Mouse (Mus musculus) 416B (cell line): ENCODE results near the gene Plvap.

Source experiments
- DNase-seq: peaks from one replicate; pipeline ENCODE4 v3.0.0; 2011; ENCODE audit warnings: low read depth

Plvap gene

DNA sequence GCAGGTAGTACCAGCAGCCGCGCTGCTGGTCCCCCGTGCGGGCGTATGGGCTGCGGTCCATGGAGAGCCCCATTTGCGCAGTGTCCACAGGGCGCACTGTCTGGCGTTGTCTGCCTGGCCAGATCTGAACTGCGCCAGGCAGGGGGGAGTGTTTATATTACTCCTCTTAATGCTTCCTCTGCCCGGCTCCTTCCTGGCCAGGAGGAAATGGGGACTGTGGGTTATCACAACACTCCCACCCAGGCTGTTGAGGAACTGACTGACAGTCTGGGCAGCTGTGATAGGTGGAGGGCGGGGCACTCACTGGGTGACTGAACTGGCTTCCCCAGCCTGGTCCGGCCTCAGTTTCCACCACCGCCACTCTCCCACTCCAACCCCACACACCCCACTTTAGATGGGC, at the start of gene Plvap:
TSS of gene Plvap (minus strand) at position 109 of the 400 bp plus-strand sequence.
- peak; percentile 87 for DNase-seq

DNA sequence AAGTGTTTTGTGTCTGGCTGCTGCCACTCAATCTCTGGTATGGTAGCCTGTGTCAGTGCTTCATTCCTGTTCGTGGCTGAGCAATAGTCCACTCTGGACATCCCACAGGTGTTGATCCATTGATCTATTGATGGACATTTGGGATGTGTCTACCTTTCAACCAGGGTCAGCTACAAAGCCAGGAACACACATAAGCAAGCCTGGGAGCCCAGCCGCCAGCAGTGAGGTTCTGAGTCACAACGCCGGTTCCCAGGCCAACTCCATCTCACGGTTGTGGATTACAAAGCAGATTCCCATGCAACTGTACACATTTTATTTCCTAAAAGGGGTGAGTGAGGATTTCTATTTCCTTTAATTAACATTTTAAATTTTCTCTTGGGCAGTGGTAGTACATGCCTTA, 49.2 kb upstream of the Plvap start:
- no peak for DNase-seq

DNA sequence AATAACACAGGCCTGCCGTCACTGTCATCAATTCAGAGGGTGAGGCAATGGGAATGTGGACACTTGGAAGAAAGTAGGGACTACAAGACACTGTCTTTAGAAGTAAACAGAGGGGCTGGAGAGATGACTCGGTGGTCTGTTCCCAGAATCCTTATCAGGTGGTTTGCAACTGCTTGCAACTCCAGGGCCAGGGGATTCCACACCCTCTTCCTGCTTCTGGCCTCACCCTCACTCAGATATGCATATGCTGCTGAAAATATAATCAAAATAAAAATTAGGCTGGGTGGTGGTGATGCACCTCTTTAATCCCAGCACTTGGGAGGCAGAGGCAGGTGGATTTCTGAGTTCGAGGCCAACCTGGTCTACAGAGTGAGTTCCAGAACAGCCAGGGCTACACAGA, 48.5 kb upstream of the Plvap start:
- no peak for DNase-seq

DNA sequence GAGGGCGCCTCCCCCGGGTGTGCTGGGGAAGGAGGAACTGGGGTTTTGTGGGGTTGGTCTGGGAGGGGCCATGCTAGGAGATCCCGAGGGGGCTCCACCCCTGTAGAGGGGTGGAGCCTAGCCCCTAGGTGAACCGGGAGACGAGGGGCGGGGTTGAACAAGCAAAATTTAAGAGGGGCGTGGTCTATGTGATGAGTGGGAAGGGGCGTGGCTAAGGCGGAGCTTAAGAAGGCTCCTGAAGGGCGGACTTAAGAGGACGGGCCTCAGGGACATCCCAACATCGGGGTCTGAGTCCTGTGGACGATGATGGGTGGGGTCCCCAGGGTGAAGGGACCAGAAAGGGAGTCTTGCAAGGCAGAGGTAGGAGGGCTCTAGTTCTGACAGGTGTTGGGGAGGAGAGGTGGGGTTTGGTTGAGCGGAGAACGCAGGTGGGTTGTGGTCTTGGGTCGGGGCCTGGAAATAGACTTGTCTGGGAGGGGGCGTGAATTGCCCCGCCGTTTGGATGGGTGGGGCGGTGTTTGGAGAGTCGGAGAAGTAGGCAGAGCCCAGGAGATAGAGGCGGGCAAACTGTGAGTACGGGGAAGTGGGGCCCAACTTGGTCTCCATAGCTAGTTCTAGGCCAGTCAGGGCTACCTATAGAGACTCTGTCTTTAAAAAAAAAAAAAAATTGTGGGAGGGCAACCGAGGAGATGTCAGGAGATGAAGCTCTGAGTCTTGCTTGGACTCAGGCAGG, 47.6 kb upstream of the Plvap start:
- peak; percentile 76 for DNase-seq

DNA sequence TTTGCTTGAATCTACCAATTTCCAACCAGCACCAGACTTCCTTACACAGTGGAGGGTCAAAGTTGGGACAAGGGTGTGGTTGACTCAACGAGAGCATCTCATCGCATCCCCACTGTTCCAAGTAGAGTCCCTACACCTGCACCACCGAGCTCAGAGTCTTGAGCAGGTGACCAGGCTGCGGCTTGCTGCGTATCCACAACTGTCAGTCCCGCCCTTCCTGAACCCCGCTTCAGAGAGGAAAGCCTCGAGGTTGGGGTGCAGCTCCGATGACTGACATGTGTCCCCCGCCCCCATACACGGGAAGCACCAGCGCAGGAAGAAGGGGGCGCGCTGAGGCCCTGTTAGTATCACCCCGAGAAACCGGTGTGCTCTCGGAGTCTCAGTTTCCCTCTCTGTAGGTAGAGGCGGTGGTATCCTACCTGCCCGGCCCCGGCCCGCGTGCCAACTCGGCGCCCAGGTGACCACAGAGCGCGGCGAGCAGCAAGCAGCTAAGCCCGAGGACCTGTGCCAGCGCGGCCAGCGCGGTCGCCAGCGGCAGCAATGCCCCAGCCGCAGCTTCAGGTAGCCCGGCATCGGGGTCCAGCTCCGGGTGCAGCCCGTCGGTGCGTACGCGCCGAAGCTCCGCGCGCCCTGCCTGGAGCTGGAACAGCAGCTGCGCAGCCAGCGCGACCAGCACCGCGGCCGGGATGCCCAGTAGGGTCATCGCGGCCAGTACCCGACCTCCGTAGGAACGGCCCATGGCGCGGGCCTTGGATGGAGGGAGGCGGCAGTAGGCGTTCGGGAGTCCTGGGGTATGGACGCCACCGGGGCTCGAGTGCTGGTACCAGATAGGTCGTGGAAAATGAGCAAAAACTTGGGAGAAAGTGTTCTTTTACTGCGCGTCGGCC, 46.8 kb upstream of the Plvap start, which contains the start of gene Tmem221:
TSS of gene Tmem221 (minus strand) at position 801 of the 887 bp plus-strand sequence.
- no peak for DNase-seq

DNA sequence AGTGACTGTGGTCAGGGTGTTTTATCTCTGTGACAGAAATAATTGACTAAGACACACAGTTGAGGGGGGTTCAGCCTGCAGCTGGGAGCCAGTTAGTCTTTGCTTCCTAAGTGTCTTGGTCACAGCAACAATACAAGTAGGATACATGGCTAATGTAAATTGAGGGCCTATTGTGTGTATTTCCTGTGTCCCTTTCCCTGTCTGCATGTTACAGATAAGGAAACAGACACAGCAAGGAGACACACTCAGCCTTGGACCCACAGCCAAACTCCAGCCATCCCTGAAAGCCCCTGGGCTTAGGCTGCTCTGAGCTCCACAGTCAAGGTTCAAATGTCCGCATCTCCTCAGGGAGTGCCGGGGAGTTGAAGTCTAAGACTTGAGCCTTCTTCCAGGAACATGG, 43.1 kb upstream of the Plvap start:
- no peak for DNase-seq

DNA sequence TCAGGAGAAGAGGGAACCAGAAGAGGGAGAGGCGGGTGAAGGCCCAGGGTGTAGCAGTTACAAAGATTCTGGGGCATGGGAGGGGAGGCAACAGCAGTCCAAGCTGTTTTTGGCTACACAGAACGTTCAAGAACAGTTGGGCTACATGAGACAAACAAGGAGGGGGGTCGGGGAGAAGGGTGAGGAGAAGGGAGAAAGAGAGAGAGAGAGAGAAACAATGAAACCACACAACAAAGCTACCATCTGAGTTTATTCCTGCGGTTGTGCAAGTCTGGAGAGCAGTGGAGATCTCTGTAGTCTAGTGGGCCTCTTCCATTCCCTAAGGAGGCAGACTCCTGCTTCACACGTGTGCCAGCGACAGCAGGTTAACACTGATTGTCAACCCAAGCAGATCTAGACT, 42.4 kb upstream of the Plvap start:
- no peak for DNase-seq

DNA sequence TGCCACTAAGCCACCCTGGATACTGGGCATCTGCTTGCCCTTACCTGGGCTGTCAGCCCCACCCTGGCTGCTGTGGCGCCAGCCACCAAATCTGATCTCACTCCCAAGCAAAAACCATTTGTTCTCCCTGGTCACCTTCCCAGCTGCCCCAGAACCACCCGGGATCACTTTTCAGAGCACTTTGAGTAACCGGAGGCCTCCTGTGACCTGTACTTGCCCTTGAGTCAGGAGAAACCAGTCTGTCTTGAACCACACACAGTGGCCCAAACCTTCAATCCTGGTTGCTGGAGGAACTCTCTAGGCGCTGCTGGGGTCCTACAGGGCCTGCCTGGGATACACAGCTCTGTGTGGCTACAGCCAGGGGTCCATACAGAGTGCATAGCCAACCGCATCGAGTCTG, 41.2 kb upstream of the Plvap start:
- DNase-seq = no peak

DNA sequence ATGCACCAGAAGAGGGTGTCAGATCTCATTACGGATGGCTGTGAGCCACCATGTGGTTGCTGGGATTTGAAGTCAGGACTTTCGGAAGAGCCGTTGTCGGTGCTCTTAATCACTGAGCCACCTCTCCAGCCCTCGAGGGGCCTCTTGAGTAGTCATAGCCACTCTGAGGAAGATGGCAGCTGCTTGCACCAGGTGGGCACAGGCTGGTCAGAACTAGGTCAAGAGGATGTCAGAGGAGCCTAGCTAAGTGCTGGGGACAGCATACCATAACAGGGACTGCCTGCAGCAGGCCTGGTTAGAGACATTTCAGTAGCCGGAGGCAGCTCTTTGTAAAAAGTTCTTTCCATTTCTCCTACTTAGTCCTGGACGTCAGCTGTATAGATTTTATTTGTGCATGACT, 39.2 kb upstream of the Plvap start:
- DNase-seq = no peak

DNA sequence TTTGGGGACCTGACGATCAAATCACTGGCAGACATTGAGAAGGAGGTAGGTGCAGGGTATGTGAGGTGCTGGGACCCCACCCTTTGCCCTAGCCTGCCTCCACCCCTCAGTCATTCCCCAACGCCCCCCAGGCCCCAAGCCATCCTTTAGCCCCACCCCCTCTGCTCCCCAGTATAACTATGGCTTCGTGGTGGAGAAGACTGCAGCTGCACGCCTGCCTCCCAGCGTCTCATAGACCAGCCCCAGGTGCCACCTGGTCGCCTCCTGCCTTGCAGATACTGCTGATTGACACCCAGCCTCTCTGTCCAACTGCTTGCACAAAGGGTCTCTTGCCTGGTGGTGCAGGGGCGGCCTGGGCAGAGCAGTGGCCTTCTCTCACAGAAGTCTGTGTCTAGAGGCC, 36.0 kb upstream of the Plvap start:
- DNase-seq = no peak

DNA sequence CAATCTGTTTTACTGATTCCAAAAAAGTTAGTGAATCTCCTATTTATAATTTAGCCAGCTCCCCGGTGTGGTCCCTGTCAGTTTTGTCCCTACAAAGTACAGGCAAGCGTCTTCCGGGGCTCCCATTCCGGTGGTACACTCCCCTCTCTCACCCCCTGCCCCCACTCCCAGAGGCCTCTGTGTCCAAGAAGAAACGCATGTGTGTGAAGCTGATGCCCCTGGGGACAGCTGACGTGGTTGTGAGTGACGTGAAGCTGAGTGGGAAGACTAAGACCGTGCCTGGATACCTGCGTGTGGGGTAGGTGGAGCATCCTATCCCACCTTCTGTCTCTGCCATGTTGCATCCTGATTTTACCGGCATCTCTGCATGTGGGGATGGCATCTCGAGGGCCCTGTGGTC, 33.5 kb upstream of the Plvap start:
- no peak for DNase-seq

DNA sequence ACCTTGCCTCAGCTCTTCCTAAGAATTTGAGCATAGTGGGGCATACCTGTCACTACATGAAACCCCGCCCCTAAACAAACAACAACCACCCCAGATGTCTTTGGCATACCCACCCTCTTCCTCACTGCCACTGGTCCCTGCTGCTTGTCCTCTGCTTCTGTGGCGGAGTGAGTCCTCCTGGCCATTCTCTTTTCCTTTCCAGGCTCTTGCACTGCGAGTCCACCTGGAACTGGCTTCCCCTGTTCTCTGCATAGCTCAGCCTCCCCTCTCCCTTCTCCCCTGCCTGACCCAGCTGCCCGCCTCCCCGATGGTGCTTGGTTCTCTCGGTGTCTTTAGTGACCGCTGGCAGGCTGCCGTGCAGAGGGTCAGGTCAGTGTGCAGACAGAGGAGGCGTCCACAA, 32.2 kb upstream of the Plvap start:
- no peak for DNase-seq

DNA sequence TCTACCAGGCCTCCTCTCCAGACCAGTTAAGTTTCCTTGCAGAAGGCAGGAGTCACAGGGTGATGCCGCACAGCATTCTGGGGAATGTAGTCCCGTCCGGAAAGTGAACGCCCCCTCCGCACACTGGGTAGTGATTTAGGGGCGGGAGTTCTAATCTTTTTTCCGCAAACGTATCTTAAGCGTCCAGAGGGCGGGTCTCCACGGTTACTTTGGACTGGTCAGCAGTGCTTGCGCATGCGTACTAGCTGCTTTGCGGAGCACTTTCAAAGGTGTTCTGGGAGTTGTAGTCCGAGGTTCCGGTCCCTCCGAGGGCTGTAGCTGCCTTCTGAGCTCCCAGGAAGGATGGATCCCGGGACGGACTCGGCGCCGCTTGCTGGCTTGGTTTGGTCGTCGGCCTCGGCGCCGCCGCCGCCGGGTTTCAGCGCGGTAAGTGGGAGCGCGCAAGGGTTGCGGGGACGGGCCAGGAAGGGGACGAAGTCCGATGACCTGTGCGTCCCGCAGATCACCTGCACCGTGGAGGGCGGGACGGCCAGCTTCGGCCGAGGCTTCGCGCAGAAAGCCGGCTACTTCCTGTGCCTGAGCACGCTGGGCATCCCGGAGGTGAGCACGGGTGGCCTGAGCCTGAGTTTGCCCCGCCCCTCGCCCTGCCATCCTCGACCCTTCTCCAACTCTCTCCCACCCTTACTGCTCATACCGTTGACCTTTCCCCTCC, 31.2 kb upstream of the Plvap start, which contains the start of gene Mvb12a:
TSS of gene Mvb12a (plus strand) at position 291 of the 712 bp plus-strand sequence.
- peak; percentile 100 for DNase-seq

DNA sequence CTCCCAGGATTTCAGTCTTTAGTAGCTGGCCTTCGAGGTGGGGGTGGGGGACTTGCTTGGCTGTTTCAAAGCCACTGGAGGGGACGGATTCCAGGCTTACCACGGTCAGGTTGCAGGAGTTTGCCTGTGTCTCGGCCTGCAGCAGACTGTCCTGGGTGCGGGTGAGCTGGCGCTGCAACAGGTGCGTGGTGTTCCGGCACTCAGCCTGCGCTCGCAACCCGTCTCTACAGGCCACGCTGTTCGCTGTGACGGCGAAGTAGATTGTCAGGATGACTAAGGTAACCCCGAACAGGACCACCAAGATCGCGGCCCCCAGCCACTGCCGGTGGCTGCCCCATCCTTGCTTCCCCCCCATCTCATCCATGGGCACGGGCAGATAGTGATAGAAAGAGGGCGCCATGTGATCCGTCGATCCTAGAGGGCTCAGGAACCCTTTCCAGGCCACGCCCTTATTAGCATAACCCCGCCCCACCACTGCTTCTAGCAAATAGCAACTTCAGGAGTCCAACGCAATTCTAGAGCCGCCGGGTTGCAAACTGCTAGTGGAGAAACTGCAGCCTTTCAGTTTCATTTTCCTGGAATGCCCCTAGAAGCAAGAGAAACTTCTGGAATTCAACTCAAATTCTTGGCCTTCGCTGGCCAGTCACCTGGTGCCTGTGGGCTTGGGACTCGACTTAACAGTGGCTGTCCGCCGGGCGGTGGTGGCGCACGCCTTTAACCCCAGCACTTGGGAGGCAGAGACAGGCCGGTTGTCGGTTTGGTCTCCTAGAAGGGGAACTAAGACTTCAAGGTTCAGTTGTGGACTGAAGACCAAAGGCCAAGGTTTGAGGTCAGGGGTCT, 25.7 kb upstream of the Plvap start, which contains the start of gene Bst2:
TSS of gene Bst2 (minus strand) at position 429 of the 840 bp plus-strand sequence.
- DNase-seq = peak; percentile 97

DNA sequence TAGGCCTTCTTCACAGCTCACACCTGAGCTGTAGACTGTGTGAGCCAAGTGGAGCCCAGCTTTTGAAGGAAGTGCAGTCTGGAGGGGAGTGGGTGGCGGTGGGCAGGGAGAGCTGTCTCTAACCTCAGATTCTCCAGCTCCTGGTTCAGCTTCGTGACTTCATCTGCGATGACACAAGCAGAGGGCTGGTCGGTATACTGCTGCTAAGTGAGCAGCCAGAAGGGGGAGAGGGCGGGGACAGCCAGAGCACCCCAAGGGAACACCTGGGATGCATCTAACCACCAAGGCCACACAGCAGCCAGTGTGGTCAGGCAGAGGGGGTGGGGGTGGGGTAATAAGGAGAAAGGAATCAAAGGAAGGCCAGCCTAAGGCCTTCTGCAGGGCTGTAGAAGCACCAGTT, 24.1 kb upstream of the Plvap start:
- peak; percentile 84 for DNase-seq

DNA sequence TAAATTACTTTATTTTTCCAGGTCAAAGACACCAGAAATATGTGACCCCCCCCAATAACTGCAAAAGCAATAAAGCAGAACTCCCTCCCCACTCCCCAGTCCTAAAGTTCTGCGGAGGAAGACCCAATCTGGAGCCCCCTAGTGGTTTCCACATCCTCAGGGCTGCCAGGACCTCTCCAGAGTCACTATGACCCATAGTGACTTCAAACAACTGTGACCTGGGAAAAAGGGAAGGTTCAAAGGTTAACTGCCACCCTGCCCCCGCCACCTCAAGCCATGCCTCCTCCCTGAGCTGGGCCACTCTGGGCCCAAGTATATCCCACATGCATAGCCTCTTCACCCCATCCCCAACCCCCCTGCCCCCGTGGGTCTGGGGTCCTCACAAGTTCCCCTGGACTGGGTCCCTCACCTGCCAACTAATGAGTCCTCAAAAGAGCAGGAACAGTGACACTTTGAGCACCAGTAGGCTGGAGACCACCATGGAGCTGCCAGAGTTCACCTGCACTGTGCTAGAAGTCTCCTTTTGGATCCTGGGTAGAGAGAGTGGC, 22.8 kb upstream of the Plvap start:
- DNase-seq = no peak

DNA sequence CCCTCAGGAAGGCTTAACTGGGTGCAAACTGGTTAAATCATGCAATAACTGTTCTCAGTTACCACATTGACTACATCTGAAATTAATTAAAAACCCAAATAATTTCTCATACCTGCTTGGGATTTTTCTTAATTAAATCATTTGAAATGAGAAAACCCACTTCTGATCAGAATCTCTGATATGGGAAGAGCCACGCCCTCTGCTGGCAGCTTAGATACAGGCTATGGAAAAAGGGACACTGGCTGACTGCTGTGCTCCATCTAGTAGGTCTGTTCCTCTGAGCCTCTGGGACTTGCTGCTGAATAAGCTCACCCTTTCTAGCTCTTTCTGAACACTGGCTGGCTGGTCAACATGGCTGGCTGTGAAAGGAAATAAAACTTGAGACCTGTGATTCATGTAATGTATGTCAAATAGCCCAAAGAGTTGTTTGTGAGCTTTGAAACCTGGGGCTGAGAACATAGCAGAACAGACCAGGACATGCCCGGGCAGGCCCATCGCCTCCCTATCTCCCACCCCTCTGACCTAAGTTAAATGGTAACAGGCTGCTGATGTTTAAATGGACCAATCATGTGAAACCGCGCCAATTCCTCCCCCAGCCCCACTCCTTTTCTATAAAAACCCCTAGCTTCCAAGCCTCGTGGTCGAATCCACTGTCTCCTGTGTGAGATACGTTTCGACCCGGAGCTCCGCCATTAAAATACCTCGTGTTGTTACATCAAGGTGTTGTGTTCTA, 19.3 kb upstream of the Plvap start:
- DNase-seq = peak; percentile 78

DNA sequence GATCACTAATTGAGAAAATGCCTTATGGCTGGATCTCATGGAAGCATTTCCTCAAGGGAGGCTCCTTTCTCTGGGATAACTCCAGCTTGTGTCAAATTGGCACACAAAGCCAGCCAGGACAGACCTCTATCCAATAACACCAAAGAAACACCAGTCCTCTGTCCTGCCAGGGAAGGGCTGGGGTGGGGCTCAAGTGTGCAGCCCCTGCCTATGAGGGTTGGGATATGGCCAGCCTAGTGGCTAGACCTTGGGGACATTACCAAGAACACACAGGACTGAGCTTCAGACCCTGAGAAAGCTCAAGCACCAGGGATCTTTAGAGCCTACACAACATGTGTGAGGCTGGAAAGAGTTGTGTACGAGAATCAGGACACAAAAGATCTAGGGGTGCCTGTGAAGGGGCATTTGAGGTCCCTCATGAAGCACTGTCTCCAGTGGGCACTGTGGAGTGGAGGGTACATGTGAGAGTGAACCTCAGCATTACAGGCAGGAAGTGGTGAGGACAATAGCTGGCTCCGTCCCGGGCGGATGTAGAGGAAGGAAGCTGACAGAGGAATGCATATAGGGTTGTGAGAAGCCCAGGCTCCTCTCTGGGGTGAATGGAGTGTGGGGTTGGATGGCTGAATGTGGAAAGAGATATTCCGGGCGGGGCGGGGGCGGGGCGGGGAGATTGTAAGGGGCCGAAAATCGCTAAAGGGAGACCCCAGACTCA, 17.0 kb upstream of the Plvap start:
- peak; percentile 64 for DNase-seq

DNA sequence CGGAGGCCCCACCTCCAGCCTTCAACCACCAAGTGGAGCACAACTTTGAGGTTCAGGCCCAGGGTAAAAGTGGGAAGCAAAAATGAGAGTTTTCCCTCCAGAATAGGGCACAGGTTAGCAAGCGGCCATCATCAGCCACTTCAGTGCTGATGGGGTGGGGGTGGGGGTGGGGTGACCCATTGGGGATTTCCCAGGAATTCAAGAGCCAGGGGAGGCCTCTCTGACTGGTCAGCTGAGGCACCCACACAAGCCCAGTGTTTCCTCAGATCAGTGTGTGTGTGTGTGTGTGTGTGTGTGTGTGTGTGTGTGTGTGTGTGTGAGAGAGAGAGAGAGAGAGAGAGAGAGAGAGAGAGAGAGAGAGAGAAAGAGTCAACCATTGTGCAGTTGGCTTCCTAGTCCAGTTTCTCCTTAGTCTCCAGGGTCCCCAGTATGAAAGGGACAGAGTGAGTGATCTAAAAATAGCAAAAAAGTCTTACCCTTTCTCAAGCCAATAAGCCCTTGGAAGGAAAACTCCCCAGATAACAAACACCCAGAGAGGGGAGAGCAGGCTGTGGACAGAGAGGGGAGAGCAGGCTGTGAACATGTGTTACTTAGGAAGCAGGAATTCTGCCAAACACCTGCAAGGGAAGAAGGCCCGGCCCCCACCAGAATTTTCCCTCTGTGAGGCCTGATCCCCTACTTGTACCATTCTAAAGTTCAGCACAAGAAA, 15.8 kb upstream of the Plvap start:
- no peak for DNase-seq
